Mouse (Mus musculus) duodenum, adult 2 months (tissue): Measurements from ENCODE around the gene Fam172a. TPM values are rescaled to one million over a fixed set of nuclear protein-coding genes. Genes with fewer than 3 reads are reported as not detected.

Experiments used
- polyA plus RNA-seq: library from polyadenylated mRNA; depleted of rRNA; stranded (reverse); fragments of >200 nt; gene quantifications from 2 replicates; pipeline ENCODE4 v1.2.3, GENCODE M21; 2012; ENCODE audit warnings: low replicate concordance; rRNA removed

Gene Fam172a
- 6.6 and 6.7 TPM in 2 replicates for polyA plus RNA-seq

DNA sequence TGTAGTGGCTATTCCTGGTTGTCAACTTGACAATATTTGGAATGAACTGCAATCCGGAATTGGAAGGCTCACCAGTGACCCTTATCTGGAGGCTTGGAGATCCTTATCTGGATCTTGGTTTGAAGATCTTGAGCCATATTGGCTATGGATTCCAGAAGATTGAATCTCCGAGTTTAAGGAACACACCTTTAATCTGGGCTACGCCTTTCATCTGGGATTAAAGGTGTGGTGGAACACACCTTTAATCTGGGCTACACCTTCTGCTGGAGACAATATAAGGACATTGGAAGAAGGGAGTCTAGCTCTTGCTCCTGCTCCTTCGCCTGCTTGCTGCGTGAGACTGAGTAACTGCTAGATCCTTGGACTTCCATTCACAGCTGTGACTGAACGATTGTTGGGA, at the start of gene Fam172a:
Gene Fam172a (plus strand): TSS at position 301 of the 400 bp plus-strand sequence.

GRCm38 (mm10) chr13:78024683-78025294, 323.0 kb downstream of the Fam172a start, which contains the start of gene Pou5f2:
Gene Pou5f2, plus strand, starts transcription at chr13:78024902.

DNA sequence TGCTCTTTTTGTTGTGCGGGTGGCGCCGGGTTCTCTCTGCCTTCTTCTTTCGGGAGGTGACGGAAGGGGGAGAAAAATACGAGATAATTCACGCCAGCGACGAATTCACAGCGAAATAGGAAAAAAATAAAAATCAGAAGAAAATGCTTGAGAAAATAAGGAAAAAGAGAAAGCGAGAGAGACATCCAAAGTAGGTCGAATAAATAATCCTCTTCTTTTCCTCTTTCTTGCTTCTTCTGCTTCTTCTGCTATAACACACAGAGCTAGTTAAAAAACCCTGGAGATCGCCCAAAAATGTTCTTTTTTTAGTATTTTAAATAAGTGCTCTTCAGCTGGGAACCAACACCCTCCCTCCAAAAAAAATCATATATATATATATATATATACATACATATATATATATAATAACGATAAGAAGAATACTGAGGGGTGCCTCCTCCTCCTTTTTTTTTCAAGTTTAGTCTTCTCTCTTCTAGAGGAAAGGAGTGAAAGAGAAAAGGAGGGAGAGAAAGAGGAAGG, 497.9 kb downstream of the Fam172a start, which contains the start of gene Nr2f1:
Gene Nr2f1 (minus strand): TSS at position 116 of the 519 bp plus-strand sequence.

